35 mouse cellular contexts compared by ENCODE assay signal in the genomic region with DNA sequence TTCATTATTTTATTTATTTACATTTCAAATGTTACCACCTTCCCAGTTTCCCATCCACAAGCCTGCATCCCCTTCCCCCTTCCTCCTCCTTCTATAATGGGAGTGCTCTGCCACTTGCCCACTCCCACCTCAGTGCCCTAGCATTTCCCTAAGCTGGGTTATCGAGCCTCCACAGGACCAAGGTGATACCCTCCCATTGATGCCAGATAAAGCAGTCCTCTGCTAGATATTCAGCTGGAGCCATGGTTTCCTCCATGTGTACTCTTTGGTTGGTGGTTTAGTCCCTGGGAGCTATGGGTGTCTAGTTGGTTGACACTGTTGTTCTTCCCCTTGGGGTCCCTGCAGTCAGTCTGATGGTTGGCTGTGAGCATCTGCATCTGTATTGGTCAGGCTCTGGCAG.
"Had no signal": no experiment of that assay in that cellular context is flagged by ENCODE, and none has a peak within 500 bp of the region (broad histone marks: within the 10 kb centered on the region; RNA-seq: fewer than 3 reads in every experiment).

No protein-coding gene starts in this region.

- H3K4me3 ChIP-seq: heart, embryonic 10.5 days; heart, embryonic 12.5 days; heart, embryonic 13.5 days; heart, embryonic 15.5 days; hindbrain, embryonic 10.5 days; hindbrain, embryonic 12.5 days; hindbrain, embryonic 13.5 days; hindbrain, embryonic 15.5 days; intestine, embryonic 15.5 days; kidney, embryonic 15.5 days; layer of hippocampus, adult 2 months had no signal

- H3K4me1 ChIP-seq: heart, embryonic 10.5 days; heart, embryonic 12.5 days; heart, embryonic 15.5 days; hindbrain, embryonic 10.5 days; hindbrain, embryonic 12.5 days; hindbrain, embryonic 13.5 days; hindbrain, embryonic 15.5 days; intestine, embryonic 15.5 days; kidney, embryonic 15.5 days had no signal

- H3K9ac ChIP-seq: heart, embryonic 12.5 days; heart, embryonic 13.5 days; heart, embryonic 15.5 days; hindbrain, embryonic 12.5 days; hindbrain, embryonic 13.5 days; hindbrain, embryonic 14.5 days; hindbrain, embryonic 15.5 days; intestine, embryonic 15.5 days; kidney, embryonic 15.5 days had no signal

- H3K9me3 ChIP-seq: heart, embryonic 10.5 days; heart, embryonic 12.5 days; heart, embryonic 13.5 days; heart, embryonic 15.5 days; hindbrain, embryonic 10.5 days; hindbrain, embryonic 12.5 days; hindbrain, embryonic 13.5 days; hindbrain, embryonic 15.5 days; intestine, embryonic 15.5 days; kidney, embryonic 15.5 days had no signal

- H3K4me2 ChIP-seq: heart, embryonic 11.5 days; heart, embryonic 12.5 days; heart, embryonic 13.5 days; heart, embryonic 15.5 days; hindbrain, embryonic 12.5 days; hindbrain, embryonic 13.5 days; hindbrain, embryonic 14.5 days; hindbrain, embryonic 15.5 days; intestine, embryonic 15.5 days; kidney, embryonic 15.5 days had no signal

- H3K27me3 ChIP-seq: heart, embryonic 12.5 days; heart, embryonic 13.5 days; heart, embryonic 15.5 days; hindbrain, embryonic 12.5 days; hindbrain, embryonic 13.5 days; hindbrain, embryonic 15.5 days; intestine, embryonic 15.5 days; kidney, embryonic 15.5 days had no signal

- ATAC-seq: hindbrain, embryonic 16.5 days; hindbrain, postnatal 0 days; inflammation-experienced regulatory T-cells, adult 6 months; intestine, embryonic 15.5 days; intestine, embryonic 16.5 days; intestine, postnatal 0 days had no signal

- H3K36me3 ChIP-seq: heart, embryonic 10.5 days; heart, embryonic 12.5 days; heart, embryonic 13.5 days; heart, embryonic 15.5 days; hindbrain, embryonic 10.5 days; hindbrain, embryonic 12.5 days; hindbrain, embryonic 13.5 days; hindbrain, embryonic 15.5 days; intestine, embryonic 15.5 days; kidney, embryonic 15.5 days had no signal

- DNase-seq: heart, postnatal 10 days; heart, postnatal 14 days; heart, postnatal 36 days; heart, postnatal 4 days; kidney, adult 11 months; kidney, adult 18-20 months; kidney, adult 2 months; kidney, adult 8-10 months; kidney, adult 9 months; kidney, postnatal 10 days; kidney, postnatal 14 days; kidney, postnatal 25 days; kidney, postnatal 36 days; kidney, postnatal 4 days; layer of hippocampus, adult 9-11 months; layer of hippocampus, postnatal 36 days had no signal

- H3K27ac ChIP-seq: heart, embryonic 10.5 days; heart, embryonic 13.5 days; heart, embryonic 15.5 days; hindbrain, embryonic 10.5 days; hindbrain, embryonic 12.5 days; hindbrain, embryonic 13.5 days; hindbrain, embryonic 14.5 days; hindbrain, embryonic 15.5 days; hindbrain, postnatal 0 days; intestine, embryonic 15.5 days; kidney, embryonic 15.5 days; kidney, postnatal 0 days; layer of hippocampus, adult 2 months had no signal
